Mouse (Mus musculus): ENCODE results near the gene Medag.

Medag gene

DNA sequence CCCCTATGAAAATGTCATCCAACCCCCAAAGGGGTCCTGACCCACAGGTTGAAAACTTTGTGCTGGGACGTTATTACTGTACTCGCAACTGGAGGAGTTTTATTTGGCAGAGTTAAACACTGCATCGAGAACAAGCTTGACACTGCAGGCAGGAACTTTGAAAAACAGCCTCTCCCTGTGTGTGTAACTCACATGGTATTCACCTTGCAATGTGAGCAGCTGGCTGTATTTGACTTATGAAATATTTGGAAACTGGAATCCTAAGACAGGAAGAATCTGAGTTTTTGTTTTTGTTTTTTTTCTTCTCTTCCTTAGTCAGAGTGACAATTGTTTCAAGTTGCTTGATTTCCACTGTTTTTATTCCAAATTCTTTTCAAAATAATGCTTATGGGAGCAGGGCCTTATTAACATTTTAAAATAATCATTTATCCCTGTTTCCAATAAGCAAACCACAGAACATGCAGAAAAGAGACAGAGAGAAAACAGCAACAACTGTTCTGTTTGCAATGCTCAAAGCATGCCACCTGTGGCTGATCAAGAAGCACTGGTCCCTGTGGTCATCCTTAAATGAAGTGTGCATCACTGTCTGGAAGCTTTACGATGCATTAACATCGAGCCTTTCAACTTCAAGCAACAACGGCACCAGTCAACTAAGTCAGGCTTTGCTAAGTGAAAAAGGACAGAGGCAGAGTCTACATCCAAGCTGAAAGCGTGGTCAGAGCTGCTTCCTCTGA lies 26.2 kb upstream of the Medag start:
- no peak for DNase-seq

DNA sequence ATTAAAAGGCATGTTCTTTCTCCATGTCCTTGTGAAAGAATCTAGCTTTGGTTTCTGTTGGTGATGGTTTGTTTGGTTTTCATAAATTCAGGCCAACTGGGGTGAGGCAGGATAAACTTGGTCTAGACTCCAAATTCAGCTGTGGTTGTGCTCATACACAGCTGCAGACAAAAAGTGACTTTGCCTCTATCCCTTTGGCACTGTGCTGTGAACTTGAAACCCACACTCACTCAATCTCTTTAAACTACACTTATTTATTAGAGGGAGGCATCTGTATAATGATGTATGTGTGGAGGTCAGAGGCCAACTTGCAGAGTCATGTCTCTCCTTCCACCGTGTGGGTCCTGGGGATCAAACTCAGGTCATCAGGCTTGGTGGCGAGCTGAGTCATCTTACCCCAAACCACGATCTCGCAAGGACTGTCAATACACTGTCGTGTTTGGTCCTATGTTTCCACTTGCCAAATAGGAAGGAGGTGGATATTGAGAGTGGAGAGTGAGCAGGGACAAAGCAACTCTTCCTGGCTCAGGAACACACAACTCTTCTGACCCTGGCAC lies 25.2 kb upstream of the Medag start:
- DNase-seq = no peak

DNA sequence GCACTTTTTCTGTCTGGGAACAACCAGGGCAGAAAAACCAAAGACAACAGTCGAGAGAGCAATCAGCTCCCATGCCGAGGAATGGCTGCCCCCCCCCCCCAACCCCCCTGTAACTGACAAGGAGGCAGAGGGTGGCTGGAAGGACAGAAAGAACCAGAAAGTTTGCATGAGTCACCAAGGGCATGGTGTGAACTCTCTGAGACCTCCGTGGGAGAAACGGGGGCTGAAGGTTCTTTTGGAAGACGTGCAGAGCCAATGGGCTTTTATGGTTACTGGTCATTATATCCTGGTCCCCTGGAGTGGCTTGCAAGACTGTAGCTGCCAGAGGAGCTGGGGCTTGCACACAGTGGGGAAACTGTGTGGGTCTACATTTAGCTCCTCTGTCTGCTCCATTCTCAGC lies 22.6 kb upstream of the Medag start:
- DNase-seq = no peak

DNA sequence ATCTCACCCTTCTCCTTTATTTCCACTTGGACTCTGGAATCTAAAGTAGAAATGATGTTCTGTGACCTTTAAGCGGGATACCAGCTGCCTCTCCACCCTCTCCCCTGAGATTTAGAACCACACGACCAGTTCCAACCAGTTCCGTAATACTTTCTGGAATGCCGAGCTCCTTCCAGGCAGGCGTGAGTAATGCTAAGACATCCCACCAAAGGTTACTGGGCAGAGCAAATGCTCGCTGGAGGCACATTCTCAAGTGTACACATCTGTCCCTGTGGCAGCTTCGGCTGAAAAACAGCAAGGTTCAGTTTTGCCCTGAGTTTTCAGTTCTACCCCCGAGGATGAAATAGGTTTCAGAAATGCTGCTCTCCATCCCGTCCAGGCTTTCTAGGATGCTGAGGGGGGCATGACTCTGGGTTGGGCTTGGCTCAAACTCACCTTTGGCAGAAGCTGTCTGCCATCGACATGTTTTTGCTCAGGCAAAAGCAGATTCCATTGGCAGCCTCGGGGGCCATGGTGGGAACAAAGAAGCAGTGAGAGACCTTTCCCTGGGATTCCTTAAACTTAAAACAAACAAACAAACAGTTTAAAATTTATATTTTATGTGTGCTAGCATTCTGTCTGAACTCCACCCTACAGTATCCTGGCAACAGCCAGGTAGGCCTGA lies 21.9 kb upstream of the Medag start:
- DNase-seq = no peak

DNA sequence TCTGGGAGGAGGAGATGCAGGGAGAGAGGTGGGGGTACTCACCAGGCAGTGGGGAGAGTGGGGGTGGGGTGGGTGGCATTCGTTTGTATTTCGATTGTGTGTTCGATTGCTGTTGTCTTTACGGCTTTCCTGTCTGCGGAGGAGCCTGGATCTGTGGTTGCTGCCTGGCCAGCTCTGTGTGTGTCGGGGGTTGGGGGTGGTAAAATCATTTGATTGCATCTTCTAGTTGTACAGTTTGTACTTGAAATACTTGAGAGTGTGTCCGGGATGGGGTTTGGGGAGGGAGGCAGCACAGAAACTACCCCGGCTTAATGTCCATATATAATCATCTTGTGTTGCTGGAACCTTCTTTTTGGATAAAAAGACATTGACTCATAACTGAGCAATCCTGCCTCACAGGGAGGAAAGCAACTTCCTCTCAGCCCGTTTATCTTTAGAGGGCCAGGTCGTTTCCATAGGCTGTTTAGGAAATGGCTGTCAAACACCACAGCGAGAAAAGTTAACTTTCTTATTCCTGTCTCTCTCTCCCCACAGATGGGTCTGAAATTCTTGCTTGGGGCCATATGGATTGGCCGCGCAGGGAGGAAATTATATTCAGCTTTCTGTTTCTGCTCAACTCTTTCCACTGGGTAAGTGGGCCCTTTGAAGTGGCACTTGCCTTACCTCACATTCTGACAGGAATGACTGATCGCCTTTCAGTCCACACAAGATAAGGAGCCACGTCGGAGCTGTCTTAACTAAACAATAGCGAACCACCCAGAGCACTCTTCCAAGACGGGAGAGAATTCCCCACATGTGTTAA lies 19.8 kb upstream of the Medag start:
- no peak for DNase-seq

DNA sequence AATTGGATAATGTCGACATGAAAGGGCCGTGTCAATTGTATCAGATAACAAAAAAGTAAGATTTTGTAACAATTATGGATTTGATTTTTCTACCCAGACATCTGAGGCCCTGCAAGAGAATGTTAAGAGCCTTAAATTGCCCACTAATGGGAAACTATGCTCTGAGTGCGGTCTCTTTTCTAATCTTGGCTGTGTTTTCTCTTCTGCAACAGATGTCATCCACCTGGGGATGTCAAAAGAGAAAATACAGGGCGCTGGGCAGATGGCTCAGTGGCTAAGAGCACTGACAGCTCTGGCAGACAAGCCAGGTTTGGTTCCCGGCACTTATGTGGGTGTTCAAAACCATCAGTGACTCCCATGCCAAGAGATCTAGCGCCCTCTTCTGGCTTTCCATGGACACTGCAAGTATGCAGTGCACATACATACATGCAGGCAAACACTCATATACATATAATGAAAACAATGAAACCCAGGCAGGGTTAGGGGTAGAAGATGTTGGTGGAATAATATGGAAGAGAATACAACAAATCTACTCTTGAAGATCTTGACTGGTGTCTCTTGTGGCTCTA lies 19.0 kb upstream of the Medag start:
- no peak for DNase-seq

DNA sequence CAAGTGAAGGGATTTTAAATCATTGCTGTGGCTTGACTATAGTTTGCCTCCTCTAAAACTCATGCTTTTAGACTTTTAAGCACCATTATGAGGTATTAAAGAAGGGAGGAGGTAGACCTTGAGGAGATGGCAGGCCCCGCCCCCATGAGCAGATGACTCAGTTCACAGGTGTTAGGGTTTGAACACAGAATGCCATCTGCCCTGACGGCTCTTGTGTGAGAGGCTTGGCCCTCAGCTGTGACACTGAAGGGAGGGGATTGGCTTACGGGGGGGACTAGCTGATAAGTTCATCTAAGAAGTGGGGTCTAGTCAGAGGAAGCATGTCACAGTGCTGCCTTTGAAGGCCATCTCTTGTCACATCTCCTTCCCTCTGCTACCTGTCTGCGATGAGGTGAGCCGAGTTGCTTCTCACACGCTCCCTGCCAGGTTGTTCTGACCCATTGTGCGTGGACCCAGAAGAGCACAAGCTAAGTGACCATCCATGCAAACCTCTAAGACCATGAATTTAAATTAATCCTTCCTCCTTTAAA lies 10.0 kb upstream of the Medag start:
- no peak for DNase-seq

DNA sequence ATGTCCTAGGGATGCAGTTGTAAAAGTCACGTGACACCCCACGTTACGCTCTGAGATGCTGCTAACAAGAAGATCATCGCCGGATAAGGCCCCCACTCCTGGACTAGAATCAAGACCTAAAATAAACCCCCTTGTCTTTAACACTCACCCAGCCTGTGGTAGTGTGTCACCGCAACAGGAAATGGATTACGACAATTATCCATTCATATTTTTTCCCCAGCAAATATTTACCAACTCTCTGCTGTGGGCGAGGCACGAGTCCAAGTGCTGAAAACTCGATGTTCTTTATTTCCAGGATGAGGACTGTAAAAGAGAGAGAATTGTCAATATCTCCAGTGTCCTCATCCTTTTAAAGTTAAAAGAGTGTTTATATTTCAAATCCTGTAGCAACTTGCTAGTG lies 9.5 kb upstream of the Medag start:
- DNase-seq = no peak

DNA sequence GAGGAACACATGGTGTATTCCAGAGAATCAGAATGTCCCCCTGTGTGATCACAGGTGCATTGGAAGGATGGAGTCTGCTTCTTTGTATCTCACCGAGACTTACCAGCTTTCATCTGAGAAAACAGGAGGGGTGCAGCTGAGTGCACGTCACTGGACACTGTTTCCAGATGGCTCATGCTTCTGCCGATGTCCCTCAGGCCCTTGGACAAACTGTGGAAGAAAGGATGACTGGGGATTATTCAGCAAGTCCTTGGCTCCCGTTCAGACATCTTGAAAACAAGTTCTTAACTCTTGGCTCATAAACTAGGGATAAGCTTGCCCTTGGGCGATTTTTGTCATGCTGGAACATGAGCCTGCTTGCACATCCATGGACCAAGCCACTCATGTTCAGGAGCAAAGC lies 8.2 kb upstream of the Medag start:
- no peak for DNase-seq

DNA sequence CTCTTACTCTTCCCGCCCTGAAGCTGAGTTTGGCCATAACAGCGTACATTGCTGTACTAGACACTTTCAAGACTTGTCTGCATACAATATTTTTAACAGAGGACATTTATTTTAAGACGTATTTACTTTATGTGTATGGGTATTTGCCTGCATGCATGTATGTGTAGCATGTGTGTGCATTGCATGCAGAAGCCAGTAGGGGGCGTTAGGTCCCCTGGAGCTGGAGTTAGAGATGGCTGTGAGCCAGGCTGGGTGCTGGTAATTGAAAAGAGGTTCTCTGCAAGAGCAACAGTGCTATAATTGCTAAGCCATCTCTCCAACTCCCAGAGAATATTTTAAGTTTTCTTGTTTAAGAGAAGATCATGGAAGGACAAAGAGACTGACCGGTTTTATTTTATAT lies 6.8 kb upstream of the Medag start:
- no peak for DNase-seq

DNA sequence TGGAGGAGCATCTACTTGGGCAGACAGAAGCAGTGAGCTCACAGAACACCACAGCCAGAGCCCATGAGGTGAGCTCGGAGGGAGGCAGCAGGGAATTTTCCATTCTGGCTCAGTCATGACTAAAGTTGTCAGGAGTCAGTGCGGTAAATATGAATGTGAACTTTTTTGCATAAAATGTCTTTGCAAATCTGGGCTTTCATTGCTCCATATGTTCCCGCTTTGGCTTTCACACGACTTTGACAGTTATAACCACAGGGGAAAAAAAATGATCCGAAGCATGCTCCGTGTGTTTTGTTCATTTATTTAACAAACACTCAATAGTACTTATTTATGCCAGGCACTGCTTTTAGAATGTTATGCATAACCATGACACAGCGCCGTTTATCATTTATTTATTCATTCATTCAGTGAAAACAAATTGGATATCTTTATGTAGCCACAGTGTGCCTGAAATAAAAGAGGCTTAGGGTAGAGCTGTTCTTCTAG lies 4.7 kb upstream of the Medag start:
- peak; percentile 78 for DNase-seq

DNA sequence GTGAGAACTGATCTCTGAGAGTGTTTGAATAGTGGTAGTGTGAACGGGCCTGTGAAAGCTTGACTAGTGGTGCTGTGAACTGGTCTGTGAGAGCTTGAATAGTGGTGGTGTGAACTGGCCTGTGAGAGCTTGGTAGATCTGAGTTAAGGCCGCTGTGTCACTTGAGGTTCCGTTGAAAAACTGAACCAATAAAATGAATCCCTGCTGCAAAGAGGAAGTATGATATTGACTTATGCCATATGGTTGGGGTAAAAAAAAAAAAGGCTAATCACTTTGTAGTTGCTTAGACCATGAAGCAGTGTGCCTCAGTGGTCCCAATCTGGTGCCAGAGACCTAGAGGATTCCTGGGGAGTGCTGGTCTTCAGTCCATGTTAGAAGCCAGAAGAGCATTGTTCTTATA lies 2.0 kb upstream of the Medag start:
- no peak for DNase-seq

DNA sequence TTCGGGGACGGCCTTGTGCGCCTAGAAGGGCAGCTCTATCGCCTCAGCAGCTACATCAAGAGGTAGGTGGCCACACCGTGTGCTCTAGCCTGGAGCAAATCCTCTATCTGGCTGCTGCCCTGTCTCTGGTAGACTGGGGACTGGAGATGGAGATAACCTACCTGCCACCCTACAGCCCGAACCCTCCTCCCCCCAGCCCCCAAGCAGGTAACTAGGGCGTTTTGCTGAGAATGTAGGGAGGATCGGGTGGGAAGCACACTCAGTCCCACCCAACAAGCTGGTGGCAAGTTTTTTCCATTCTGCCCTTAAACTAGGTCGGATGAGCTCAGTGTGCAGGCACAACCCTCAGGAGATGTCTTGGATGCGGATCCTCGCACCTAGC lies 636 bp downstream of the Medag start:
- peak; percentile 39 for DNase-seq

DNA sequence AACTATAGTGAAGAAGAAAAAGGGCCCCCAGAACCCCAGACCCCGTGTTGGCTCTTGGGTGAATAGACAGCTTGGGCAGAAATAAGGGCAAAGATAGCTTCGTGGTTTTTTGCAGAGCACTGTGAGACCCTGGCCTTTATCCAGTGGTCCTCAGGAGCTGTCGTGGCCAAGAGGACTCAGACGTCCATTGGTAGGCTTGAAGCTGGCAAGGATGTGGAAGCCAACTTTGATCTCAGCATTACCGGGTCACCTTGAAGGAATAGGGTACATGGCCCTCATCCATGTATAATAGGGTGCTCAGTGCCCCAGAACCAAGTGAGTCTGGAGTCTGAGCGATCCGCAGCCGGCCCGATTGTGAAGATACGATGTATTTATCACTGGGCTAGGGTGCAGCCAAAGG lies 1.1 kb downstream of the Medag start:
- DNase-seq = no peak

DNA sequence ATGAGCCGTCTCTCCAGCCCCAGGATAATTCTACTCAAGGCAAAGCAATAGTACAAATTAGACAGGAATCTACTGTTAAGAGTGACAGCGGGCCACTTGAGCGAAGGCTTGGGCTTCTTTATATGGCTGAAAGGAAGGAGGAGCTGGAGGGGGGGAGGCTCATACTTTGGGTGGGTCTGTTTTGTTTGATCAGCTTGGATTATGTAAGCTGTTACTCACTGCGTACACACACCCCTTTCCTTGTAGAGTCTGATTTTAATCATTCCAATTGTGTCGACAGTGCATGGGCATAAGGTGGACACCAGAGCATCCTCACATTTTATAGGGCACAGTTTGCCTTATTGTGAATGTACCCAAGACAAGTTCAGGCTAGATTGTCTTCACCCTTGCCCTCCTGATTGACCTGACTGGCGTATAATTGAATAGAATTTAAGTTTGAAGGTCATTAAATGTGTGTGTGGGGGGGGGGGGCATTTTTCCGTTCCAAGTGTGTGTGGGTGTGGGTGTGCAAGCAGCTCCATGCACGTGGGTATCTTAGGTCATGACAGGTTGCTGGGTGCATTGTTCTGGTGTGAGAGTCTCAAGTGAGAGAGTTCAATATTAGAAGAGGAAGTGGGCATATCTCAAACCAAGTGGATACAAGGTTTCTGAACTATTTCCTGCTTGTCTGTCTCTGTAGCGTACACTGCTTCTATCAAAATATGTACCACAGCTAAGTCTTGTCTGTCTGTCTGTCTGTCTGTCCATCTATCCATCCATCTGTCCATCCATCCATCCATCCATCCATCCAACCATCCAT lies 3.0 kb downstream of the Medag start:
- no peak for DNase-seq

DNA sequence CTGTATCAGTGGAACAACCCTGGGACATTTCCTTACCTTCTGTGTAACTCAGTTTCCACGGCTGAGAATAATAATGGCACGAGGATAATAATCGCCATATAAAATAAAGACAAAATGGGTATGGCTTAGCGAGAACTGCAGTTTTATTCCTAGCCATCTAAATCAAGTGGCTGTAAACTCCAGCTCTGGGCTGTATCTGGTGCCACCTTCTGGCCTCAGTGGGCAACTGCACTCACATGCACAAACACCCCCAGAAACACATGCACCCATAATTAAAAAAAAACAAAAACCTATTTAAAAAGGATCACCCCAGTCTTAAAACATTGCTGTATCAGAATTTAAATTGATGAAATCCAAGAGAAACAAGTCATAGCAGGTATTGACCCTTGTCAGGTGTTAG lies 5.8 kb downstream of the Medag start:
- DNase-seq = no peak

DNA sequence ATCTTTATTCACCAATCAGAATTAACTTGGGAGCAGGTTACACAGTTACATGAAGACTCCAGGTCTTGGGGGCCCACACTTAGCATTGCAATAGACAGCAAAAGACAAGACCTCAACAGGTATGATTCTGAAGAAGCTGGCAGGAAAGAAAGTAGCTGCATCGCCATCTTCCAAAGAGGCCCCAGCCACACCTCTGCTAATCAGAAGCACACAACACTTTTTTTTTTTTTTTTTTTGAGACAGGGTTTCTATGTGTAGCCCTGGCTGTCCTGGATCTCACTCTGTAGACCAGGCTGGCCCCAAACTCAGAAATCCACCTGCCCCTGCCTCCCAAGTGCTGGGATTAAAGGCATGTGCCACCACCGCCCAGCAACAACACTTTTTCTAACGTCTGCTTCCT lies 15.0 kb downstream of the Medag start:
- no peak for DNase-seq

DNA sequence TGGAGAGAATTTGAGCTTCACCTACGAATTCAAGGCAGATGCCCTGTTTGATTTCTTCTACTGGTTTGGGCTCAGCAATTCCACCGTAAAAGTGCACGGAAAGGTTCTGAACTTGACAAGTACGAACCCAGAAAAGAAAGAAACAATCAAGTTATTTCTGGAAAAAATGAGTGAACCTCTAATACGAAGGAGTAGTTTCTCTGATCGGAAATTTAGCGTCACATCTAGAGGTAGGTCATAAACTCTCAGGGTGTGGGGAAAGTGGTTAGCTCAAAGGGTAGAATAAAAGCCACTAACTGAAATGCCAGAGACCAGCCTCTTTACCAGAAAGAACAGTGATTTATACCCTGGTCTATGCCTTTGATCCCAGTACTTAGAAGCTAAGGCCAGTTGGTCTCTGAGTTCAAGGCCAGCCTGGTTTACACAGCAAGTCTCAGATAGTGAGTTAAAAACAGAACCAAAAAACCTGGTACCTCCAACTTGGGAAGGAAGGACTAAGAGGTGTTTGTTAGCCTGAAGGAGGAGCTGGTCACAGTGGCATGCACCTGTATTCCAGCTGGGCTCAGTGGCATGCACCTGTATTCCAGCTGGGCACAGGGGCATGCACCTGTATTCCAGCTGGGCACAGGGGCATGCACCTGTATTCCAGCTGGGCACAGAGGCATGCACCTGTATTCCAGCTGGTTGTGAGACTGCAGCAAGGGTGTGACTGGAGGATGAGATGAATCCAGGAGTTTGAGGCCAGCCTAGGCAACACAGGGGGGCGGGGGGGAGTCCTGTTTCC lies 15.9 kb downstream of the Medag start:
- no peak for DNase-seq

DNA sequence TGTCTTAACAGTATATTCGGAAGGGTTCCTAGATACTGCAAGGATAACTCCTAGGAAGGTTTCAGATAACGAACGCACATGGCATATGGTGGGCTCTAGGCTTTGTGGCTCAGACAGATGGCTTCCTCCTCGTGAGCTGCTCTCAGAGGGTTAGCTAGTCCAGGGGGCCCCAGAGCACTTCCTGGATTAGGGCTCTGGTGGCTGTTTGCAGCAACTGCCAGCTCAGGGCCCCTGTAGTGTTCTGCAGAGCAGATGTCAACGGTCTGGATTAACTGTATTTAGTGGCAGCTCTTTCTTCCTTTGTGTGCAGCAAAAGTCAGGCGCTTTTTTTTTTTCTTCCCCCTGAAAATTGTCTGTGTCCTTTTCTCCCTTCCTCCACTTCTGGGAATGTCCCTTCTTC lies 16.8 kb downstream of the Medag start:
- DNase-seq = no peak

DNA sequence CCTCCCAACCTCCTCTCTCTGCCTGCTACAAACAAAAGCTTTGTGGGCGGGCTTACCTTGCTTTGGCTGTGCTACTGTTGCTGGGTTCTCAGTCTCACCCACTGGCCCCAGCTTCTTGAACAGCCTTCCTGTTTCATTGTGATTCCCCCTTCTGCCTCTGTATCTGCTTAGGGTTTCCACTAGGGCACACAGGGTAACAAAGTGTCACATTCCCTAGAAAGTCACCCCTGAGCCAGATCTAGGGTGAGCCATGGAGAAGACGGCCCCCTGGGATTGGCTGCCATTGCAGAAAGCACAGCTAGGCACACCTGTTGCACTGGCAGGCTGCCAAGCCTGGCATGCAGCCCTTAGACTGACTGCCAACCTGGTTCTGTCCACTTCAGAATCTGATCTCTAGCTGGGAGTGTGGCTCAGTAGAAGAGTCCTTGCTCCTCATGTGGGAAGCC lies 17.3 kb downstream of the Medag start:
- no peak for DNase-seq

DNA sequence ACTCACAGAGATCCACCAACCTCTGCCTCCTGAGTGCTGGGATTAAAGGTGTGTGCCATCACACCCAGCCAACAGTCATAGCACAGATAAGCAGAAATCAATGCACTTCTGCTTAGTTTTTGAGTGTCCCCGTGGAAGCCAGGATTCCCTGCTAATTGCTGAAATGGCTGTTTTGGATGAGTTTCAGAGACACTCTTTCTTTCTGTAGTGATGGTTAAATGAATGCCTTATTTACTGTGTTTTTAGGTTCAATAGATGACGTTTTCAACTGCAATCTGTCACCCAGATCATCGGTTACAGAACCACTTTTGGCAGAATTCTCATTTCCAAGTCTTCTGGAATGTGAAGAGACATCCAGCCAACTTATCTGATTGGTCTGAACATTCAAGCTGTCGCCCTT lies 18.0 kb downstream of the Medag start:
- no peak for DNase-seq
